Mouse (Mus musculus): ENCODE data around the gene Glipr2.

- TF ChIP-seq CTCF (IDR thresholded peaks at IDR 0.05; ENCODE audit: extremely low read depth, insufficient read length, insufficient replicate concordance, low read depth, low read length) (no peak), POLR2A (IDR thresholded peaks at IDR 0.05; ENCODE audit: low read depth, low read length) (no peak)
Measured at GRCm38 (mm10) chr4:43976223-43976740, 19.1 kb downstream of the Glipr2 start.

Measured in small intestine, adult 2 months (tissue).